Mouse (Mus musculus): Measurements from ENCODE around the gene Apln.

The Apln gene

GRCm38 (mm10) chrX:48016906-48017601 lies 17.6 kb downstream of the Apln start:
- DNase-seq: no peak

GRCm38 (mm10) chrX:48011656-48012055 lies 23.0 kb downstream of the Apln start:
- no peak for DNase-seq

GRCm38 (mm10) chrX:48006062-48006461 lies 28.6 kb downstream of the Apln start:
- DNase-seq: peak; percentile 34

- DNase-seq: no peak
Measured at GRCm38 (mm10) chrX:48004786-48005185, 29.9 kb downstream of the Apln start.

DNA sequence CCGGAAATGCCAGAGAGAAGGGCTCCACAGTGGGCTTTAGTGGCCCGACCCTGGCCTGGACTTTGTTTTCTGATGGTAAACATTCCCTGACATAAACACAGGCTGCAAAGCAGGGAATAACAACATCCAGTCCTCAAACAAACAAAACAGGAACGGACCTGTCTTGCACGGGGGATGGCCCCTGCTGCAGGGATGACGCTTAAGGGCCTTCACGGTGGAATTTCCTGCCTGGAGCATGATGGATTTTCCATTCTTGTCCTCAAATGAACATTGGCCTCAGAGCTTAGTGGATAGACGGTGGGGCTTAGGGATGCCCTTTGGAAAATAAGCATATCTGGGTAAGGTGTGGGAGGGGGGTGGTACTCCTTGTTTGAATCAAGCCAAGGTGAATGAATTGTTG lies 33.5 kb downstream of the Apln start:
- no peak for DNase-seq

DNA sequence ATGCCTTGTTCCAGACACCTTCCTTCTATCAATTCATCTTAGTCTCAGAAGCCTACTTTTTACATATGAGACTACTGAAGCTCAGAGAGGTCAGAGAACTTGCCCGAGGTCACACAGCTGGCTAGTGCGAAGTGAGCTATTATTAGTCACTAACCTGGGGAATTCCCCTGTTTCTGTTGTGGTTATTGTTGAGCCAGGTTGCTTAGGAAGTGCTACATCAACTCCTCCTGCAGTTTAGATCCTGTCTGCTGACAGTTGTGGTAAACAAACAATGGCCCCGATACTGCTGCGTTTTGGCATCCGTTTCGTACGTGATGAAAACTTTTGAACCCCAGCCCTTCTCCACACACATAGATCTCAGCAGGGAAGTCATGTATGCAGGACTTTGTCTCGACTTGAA lies 36.2 kb downstream of the Apln start:
- peak; percentile 10 for DNase-seq

GRCm38 (mm10) chrX:47992606-47993005 lies 42.0 kb downstream of the Apln start:
- DNase-seq: peak; percentile 55

DNA sequence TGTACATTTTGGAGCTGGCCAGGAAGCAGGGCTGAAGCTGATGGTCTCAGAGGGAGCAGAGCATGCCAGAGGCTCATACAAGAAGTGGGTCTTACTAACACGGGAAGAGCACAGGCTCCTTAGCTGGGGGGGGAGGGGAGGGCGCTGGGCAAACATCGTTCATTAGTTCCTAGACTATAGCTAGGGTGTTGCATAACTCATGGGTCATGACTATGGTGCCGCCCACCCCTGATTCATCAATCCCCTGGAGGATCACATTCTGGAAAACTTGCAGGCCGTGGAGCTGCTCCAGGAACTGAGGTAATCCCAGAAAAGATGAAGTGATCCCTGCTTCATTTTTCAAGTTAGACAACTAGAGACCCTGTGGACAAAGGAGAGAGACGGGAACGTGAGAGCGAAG lies 46.6 kb downstream of the Apln start:
- DNase-seq: no peak

GRCm38 (mm10) chrX:47985000-47985619 lies 49.5 kb downstream of the Apln start:
- DNase-seq: peak; percentile 14

DNA sequence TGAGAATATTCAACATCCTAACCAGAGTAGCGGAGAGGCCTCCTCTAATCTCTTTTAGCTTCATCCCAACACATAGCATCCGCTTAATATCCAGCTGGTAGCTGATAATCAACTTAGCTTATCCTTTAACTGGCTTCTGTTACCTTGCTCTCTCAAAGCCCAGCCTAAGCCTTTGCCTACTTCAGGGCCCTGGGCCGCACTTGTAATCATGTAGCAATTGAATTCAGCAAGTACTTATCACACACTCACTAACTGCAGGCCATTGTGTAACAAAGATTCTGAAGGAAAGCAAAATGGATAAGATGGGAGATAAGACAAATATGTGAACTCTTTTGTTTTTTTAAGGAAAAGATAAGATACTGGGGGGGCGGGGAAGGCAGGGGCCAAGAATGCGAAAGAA lies 57.6 kb downstream of the Apln start:
- DNase-seq: no peak

DNA sequence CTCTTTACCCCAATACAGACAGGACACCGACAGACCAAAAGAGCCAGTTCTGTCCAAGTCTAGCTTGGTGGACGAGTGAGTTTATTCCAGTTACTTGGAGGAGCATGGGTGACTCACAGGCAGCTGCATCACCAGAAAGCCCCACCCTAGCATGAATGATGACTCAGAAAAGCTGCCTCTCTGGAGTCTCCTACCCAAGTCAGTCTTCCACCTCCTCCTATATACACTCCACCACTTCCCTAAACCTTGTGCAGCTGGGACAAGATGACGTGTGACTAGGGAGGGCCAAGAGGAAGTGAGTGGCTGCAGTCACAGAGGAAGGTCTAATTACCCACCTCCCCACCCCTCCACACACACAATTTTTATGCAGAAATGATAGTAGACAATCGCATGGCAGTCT lies 58.1 kb downstream of the Apln start:
- DNase-seq: no peak

Data from kidney, adult 11 months (tissue).